Mouse (Mus musculus): ENCODE data around the gene Esp8. TPM values are rescaled to one million over a fixed set of nuclear protein-coding genes. Genes with fewer than 3 reads are reported as not detected.
"Not testable (repeated sequence)": the region's sequence is repeated elsewhere in the genome, so short reads cannot be mapped to it uniquely, and the experiment has no call there.

Esp8 gene
- not detected for total RNA-seq (2021)
- long read RNA-seq, experiment 1 = 0 reads
- long read RNA-seq, experiment 2 = 0 reads

- DNase-seq = no peak
Observed at GRCm38 (mm10) chr17:40519818-40520217, at the start of gene Esp8. Esp8 (plus strand) TSS chr17:40520022.

DNA sequence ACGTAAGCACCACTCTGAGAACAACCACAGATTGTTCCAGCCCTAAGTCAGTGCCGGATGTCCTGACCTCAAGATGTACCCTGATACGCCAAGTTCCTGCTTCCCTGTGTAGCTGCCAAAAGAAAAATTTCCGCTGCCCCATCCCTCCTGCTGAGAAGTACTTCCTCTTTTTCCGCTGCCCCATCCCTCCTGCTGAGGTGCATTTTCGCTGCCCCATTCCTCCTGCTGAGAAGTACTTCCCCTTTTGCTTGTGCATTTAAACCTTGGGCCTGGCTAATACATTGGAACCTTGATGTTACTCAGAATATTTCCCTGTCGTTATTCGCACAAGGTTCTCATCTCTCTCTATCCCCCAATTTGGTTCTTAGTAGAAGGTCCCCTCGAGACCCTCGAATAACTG is 36.3 kb upstream of the Esp8 start:
- not testable (repeated sequence) for DNase-seq

GRCm38 (mm10) chr17:40495468-40496185 is 24.2 kb upstream of the Esp8 start:
- not testable (repeated sequence) for DNase-seq

DNA sequence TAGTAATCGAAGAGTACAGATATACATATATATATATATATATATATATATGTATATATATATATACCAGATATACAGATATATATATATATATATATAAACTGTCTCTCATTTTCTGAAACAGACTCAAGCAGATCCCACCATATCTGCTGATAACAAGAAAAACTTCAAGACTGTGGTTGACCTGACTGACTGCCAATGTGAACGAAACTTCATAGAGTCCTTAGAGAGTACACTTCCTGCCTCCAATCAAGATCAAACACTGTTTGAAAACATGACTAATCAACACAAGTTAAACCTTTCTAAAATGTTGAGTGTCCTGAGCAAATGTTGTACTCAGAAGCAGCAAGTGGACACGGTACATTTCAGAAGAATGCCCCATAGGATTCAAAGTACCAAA is 10.0 kb downstream of the Esp8 start:
- no peak for DNase-seq

- DNase-seq = no peak
Observed at GRCm38 (mm10) chr17:40531147-40531546, 11.3 kb downstream of the Esp8 start.

DNA sequence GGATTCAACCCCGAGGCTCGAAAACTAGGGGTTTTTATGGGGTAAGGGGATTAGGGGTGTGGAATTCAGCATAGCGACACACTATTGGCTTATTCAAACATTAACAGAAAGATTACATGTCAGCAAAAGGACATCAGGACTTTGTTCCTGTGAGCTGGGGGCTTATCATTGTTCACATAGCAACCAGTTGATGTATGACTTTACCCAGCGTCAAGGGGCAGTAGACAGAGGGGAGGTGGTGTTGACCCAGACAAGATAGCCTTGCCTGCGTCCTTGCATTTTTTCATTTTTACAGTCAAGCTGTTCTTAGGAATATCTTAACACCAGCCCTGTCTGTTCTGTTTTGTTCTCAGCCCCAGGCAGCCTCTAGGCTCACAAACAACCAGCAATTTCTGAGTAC is 27.2 kb downstream of the Esp8 start:
- not testable (repeated sequence) for DNase-seq

- DNase-seq = no peak
Observed at GRCm38 (mm10) chr17:40553470-40553869, 33.6 kb downstream of the Esp8 start.

- no peak for DNase-seq
Observed at GRCm38 (mm10) chr17:40561207-40561606, 41.4 kb downstream of the Esp8 start, which contains the start of gene Esp6. Esp6 (plus strand) TSS chr17:40561507.

Other genes with a start within 250 kb of the Esp8 start
- not detected for gene Crisp1, start 200.8 kb upstream of the Esp8 start, total RNA-seq (2021)
- not detected for gene Esp6, start 41.5 kb downstream of the Esp8 start, total RNA-seq (2021)
- gene Esp4, start 78.6 kb downstream of the Esp8 start, total RNA-seq (2021) = not detected
- gene Esp3, start 112.1 kb downstream of the Esp8 start, total RNA-seq (2021) = not detected
- not detected for gene Esp1, start 207.1 kb downstream of the Esp8 start, total RNA-seq (2021)

All from heart, adult 18-20 months (tissue).